Mouse (Mus musculus): ENCODE data around the gene Angptl2.

DNA sequence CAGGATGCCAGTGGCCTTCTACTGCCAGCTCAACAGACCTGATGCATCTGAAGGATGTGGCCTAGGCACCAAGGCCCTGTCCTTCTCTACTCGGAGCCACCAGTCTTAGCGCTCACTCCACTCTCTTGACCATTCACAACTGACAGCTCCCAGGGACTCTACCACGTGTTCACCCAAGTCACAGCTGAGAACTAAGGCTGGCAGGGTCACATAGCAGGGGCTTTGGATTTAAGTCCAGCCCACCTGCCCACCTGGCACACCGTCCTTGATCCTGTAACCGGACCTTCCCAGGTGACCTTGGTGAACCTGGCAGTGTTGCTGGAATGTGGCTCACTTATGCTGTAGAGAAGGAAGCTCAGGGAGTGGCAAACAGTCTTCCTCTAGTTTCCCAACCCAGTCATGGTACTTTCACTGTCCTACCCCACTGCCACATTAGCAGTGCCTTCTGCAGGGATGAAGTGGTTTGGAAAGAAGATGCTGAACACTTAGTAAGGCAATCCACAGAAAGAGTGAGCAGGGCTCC lies 631 bp upstream of the Angptl2 start:
- TF ChIP-seq CTCF (IDR thresholded peaks at IDR 0.05; ENCODE audit: low read depth) (no peak), EP300 (optimal IDR thresholded peaks at IDR 0.05) (no peak)
